Mouse (Mus musculus) embryo, embryonic 10 days (tissue): ENCODE results near the gene Il15.

Experiments
- DNase-seq: peaks from one replicate; pipeline ENCODE4 v3.0.0-alpha.2; 2015; ENCODE audit warnings: low spot score

Il15 gene

GRCm38 (mm10) chr8:82402686-82403330 is at the start of gene Il15:
Gene Il15 (minus strand): TSS chr8:82403222.
- DNase-seq: peak; percentile 24

DNA sequence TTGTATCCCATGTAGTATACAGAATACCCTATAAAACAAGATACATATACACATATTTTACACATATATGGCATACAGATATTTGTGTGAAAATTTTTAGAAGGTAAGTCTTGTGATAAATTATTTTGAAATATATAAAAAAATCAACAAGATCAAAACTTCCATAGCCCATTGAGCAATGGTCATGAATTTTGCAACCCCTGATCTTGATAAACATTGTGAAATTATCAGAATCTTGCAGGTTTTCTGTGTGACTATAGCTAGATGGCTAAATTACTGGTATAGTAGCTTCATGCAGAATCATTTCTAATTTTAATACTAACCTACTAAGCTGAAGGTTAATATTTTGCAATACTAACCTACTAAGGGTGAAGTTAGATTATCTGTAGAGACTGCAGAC is 41.9 kb upstream of the Il15 start:
- no peak for DNase-seq

DNA sequence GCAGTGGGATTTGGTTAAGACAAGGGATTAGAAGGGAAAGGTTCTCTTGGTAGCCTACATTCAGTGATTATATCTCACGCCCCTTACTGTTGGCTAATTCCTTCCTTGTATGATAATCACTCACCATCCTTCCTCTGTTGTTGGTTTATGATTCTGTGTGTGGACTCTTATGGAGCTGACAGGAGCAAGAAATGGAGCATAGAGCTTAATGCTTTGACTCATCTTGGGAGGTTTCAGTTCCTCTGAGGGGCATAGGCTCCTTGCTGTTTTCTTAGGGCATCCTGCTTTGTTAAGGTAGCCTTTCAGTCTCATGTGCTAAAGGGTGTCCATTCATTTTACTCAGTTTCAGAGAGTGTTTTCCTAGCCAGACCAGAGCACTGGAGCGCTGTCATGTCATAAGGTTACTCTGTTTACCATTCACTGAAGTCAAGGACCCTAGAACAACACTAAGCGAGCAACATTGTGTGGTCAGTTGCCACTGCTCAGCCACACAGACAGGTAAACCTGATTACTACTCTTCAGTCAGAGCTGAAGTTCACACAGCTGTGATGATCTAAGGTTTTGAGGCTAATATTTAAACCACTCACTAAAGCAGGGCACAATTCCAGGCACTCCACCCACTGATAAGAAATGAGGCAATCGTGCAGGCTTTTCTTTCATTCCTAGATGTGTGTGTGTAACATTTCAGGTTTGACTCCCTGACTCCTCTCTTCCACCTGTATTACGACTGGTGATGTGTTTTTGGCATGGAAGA is 13.7 kb upstream of the Il15 start:
- no peak for DNase-seq

- no peak for DNase-seq
Measured at GRCm38 (mm10) chr8:82415485-82415884, 12.5 kb upstream of the Il15 start.

DNA sequence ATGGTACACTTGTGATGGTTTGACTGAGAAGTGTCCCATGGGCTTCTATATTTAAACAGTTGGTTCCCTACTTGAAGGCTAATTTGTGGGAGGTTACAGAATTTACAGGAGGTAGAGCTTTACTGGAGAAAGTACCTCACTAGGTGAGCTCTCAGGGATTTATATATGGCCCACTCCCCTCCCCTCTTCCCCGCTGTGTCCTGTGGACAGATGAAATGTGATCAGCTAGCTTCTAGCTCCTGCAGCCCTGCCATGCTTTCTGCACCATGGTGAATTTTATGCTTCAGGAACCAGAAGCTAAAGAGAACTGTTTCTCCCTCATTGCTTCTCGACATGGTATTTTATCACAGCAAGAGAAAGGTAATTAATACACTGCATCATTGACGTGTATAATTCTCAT is 7.1 kb upstream of the Il15 start:
- DNase-seq: no peak

GRCm38 (mm10) chr8:82407060-82407459 is 4.0 kb upstream of the Il15 start:
- no peak for DNase-seq

DNA sequence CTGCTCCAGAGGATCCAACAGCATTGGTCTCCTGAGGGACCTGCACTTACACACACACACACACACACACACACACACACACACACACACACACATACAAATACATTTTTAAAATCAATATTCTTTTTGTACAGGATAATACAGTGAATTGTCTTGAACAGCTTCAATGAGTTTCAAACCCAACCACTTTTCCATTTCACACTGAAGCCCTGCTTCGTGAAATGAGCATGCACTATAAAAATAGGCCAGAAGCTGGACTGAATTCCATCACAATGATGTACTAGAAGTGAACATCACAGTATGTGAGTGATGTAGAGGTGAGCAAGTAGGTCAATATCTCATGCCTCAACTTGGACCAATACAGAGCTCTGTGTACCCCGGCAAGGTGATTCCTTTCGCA is 1.0 kb upstream of the Il15 start:
- no peak for DNase-seq

GRCm38 (mm10) chr8:82402261-82402685 is 749 bp downstream of the Il15 start:
- peak; percentile 58 for DNase-seq

GRCm38 (mm10) chr8:82401490-82401889 is 1.5 kb downstream of the Il15 start:
- no peak for DNase-seq

DNA sequence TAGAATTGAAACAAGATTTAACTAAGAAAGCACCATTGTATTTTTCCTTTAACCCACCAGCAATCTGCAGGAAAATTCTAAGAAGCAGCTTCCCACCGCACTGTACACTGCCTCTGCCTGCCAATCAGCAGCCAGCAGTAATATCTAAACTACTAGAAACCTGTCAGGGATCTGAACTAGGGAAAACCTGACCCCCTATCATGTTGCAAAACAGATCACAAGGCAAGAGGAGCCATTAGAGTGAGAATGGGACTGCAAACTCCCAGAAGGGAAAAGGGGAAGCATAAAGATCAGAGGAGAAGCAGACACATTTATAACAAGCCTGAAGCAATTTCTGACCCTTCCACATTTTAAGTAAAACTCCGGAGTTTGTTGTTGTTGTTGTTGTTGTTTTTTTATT is 2.0 kb downstream of the Il15 start:
- no peak for DNase-seq

GRCm38 (mm10) chr8:82400376-82400775 is 2.6 kb downstream of the Il15 start:
- no peak for DNase-seq

GRCm38 (mm10) chr8:82398546-82398945 is 4.5 kb downstream of the Il15 start:
- no peak for DNase-seq

DNA sequence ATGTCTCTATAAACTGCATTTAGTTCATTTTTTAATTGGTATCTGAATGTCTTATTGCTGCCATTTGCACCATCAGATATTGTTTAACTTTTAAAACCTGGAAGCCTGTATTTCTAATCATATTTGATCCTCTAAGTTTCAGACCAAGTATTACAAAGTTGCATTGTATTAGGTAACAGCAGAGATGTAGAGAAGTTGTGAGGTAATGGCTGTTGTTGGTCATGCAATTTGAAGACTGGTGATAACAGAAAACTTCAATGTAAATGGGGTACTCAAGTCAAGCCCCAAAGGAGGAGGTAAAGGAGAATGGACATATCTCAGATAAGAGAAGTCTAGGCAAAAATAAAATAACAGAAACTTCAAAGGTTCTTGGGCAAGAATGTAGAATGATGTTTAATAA is 11.8 kb downstream of the Il15 start:
- no peak for DNase-seq

GRCm38 (mm10) chr8:82388356-82388902 is 14.6 kb downstream of the Il15 start:
- DNase-seq: no peak

- DNase-seq: no peak
Measured at GRCm38 (mm10) chr8:82387614-82388013, 15.4 kb downstream of the Il15 start.

DNA sequence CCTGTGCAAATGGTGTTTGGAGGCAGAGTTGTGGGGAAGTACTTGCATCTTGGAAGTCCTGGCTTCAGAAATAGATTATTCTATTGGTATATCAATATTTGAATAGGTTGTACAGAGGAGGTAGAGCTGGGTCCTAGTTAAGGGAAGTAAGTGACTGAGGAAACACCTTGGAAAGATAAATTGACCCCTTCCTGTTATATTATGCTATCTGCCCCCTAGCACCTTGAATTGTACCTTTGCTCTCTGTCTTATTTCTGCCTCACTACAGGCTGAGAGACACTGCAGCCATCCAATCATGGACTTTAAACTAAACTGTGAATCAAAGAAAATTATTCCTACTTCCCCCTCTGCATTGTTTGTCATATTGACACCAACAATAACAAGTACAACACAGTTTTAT is 17.2 kb downstream of the Il15 start:
- DNase-seq: no peak

GRCm38 (mm10) chr8:82384458-82385234 is 18.4 kb downstream of the Il15 start:
- DNase-seq: no peak

DNA sequence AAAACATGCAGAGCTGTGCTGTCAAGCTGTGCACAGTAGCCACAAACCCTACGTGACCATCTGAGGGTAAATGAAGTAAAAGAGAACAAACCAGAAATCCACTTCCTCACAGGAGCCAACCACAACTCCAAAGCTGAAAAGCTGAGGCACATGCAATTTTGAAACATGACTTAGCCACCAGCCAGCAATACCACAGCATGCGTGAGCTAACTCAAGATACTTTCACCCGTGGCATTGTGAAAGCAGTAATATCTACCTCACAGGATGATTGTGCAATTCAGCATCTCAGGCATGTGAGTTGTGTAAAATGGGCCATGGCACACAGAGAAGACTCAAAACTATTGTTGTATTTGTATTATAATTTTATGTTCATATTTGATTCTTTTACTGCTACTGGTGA is 19.7 kb downstream of the Il15 start:
- no peak for DNase-seq

DNA sequence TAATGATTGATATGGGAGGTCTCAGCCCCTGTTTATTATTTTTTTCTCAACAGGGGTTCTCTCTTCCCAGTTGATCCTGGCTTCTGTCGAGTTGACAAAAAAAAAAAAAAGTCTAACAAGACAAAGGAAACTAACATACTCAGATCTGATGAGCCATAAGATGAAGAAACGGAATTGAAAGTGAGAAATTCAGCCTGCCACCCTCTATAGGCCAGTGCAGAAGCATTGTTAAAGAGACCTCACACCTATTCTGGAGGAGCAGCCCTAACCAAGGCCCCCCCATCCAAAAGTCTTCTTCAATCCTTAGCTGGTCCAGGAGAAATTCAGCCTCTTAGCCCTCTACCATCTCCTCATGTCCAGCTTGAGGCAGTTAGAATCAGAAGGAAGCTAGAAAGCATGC is 20.7 kb downstream of the Il15 start:
- no peak for DNase-seq

- DNase-seq: no peak
Measured at GRCm38 (mm10) chr8:82374470-82374869, 28.6 kb downstream of the Il15 start.

- no peak for DNase-seq
Measured at GRCm38 (mm10) chr8:82372846-82373245, 30.2 kb downstream of the Il15 start.

GRCm38 (mm10) chr8:82370657-82371056 is 32.4 kb downstream of the Il15 start:
- no peak for DNase-seq

DNA sequence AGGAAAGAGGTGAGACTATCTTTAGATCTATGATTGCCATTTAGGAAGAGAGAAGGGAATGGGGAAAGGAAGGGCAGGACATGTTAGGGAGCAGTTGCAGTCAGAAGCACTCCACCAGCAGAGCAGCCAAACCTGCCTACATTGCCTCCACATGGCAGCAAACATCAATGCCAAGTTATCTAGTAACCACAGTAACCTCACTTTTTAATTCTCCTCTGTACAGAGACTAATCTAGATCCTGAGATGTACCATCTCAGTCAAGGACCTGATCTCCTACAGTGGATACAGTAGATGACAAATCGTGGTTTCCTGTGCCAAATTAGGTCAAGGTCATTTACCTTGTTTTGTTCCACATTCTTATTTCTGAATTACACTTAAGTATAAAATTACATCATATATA is 42.0 kb downstream of the Il15 start:
- DNase-seq: no peak
